Mouse (Mus musculus) C2C12 (cell line): ENCODE measurements around the gene Gpr160.

ENCODE experiments used
- CEBPB ChIP-seq: IDR thresholded peaks from one replicate; pipeline ENCODE4 v1.6.1; 2011; ENCODE audit warnings: low read depth, mild to moderate bottlenecking, control low read depth, moderate library complexity
- CTCF ChIP-seq: IDR thresholded peaks from one replicate; pipeline ENCODE4 v1.5.1; 2011; ENCODE audit not compliant: control insufficient read depth, insufficient read depth, insufficient read length
- MYOD1 ChIP-seq: IDR thresholded peaks from one replicate; pipeline ENCODE4 v1.6.1; 2011; ENCODE audit warnings: low read depth; ENCODE audit not compliant: control insufficient read depth, insufficient read length
- MYOG ChIP-seq: IDR thresholded peaks from one replicate; pipeline ENCODE4 v1.6.1; 2011; ENCODE audit not compliant: control insufficient read depth, insufficient read length; ENCODE audit errors: extremely low read depth
- USF1 ChIP-seq: IDR thresholded peaks from one replicate; pipeline ENCODE4 v1.6.1; 2011; ENCODE audit warnings: low read depth, mild to moderate bottlenecking, control low read depth, moderate library complexity

- no peak for TF ChIP-seq CTCF
- TF ChIP-seq MYOD1: no peak
- TF ChIP-seq USF1: no peak
- no peak for TF ChIP-seq CEBPB
- no peak for TF ChIP-seq MYOG
Observed at GRCm38 (mm10) chr3:30845755-30846154, 10.0 kb upstream of the Gpr160 start.
